Mouse (Mus musculus): Measurements from ENCODE around the gene Hs6st2.

The Hs6st2 gene

GRCm38 (mm10) chrX:51681756-51682155 lies at the start of gene Hs6st2:
Hs6st2 (minus strand) TSS chrX:51681856.
- no peak for DNase-seq (ENCODE audit: low read depth, low spot score)

- no peak for DNase-seq (ENCODE audit: low read depth, low spot score)
Measured at GRCm38 (mm10) chrX:51714086-51714745, 32.6 kb upstream of the Hs6st2 start.

- DNase-seq (ENCODE audit: low read depth, low spot score) = no peak
Measured at GRCm38 (mm10) chrX:51712996-51713395, 31.3 kb upstream of the Hs6st2 start.

- DNase-seq (ENCODE audit: low read depth, low spot score) = no peak
Measured at GRCm38 (mm10) chrX:51702823-51703222, 21.2 kb upstream of the Hs6st2 start.

- no peak for DNase-seq (ENCODE audit: low read depth, low spot score)
Measured at GRCm38 (mm10) chrX:51699079-51699478, 17.4 kb upstream of the Hs6st2 start.

GRCm38 (mm10) chrX:51686048-51686949 lies 4.6 kb upstream of the Hs6st2 start:
- no peak for DNase-seq (ENCODE audit: low read depth, low spot score)

- DNase-seq (ENCODE audit: low read depth, low spot score) = no peak
Measured at GRCm38 (mm10) chrX:51684336-51685056, 2.8 kb upstream of the Hs6st2 start.

GRCm38 (mm10) chrX:51681170-51681667 lies 437 bp downstream of the Hs6st2 start:
- no peak for DNase-seq (ENCODE audit: low read depth, low spot score)

GRCm38 (mm10) chrX:51680428-51681169 lies 1.1 kb downstream of the Hs6st2 start:
- DNase-seq (ENCODE audit: low read depth, low spot score) = peak; percentile 5

- no peak for DNase-seq (ENCODE audit: low read depth, low spot score)
Measured at GRCm38 (mm10) chrX:51679601-51680427, 1.8 kb downstream of the Hs6st2 start.

GRCm38 (mm10) chrX:51658236-51658635 lies 23.4 kb downstream of the Hs6st2 start:
- no peak for DNase-seq (ENCODE audit: low read depth, low spot score)

- DNase-seq (ENCODE audit: low read depth, low spot score) = no peak
Measured at GRCm38 (mm10) chrX:51642661-51643257, 38.9 kb downstream of the Hs6st2 start.

GRCm38 (mm10) chrX:51635756-51636155 lies 45.9 kb downstream of the Hs6st2 start:
- DNase-seq (ENCODE audit: low read depth, low spot score) = no peak

- DNase-seq (ENCODE audit: low read depth, low spot score) = no peak
Measured at GRCm38 (mm10) chrX:51631376-51631775, 50.3 kb downstream of the Hs6st2 start.

- no peak for DNase-seq (ENCODE audit: low read depth, low spot score)
Measured at GRCm38 (mm10) chrX:51614384-51615004, 67.2 kb downstream of the Hs6st2 start.

- no peak for DNase-seq (ENCODE audit: low read depth, low spot score)
Measured at GRCm38 (mm10) chrX:51610743-51611142, 70.9 kb downstream of the Hs6st2 start.

GRCm38 (mm10) chrX:51606231-51606863 lies 75.3 kb downstream of the Hs6st2 start:
- no peak for DNase-seq (ENCODE audit: low read depth, low spot score)

- DNase-seq (ENCODE audit: low read depth, low spot score) = no peak
Measured at GRCm38 (mm10) chrX:51592751-51593150, 88.9 kb downstream of the Hs6st2 start.

GRCm38 (mm10) chrX:51590448-51591010 lies 91.1 kb downstream of the Hs6st2 start:
- no peak for DNase-seq (ENCODE audit: low read depth, low spot score)
